Mouse (Mus musculus): ENCODE results near the gene Kcnk10. TPM values are rescaled to one million over a fixed set of nuclear protein-coding genes. Genes with fewer than 3 reads are reported as not detected.

Gene Kcnk10
- total and polyA plus RNA-seq, 3 experiments = 2.4 to 7.5 (median 3.8) TPM

GRCm38 (mm10) chr12:98458944-98459343, 119.2 kb downstream of the Kcnk10 start:
- peaks cover 3 to 7% of the 10 kb centered on the region in 2 experiments for H3K4me1 ChIP-seq (ENCODE audit: control insufficient read depth in 1 of 2, insufficient read depth in 2 of 2)
- in situ Hi-C loops (cut with MboI; ENCODE audit: low pct_ligation_motif_present, low pct_unique_long_range_greater_than_20kb, low sequenced_read_pairs) = loop anchor here (10.0 kb wide), 1 partner anchor 156 kb away; no protein-coding TSS in a partner anchor
- H3K36me3 ChIP-seq (replicated peaks in 1 of 2; ENCODE audit: control insufficient read depth in 1 of 2, insufficient read depth in 1 of 2, low read length in 1 of 2) = no peaks in the 10 kb centered on the region
- TF ChIP-seq EP300 (IDR thresholded peaks at IDR 0.05; ENCODE audit: low read length) (no peak), ZNF384 (IDR thresholded peaks at IDR 0.05; ENCODE audit: low read depth, low read length) (no peak), ZKSCAN1 (IDR thresholded peaks at IDR 0.05; ENCODE audit: borderline replicate concordance, low read depth, low read length) (no peak), JUND (conservative IDR thresholded peaks at IDR 0.05; ENCODE audit: low read depth, low read length) (no peak), BHLHE40 (IDR thresholded peaks at IDR 0.05; ENCODE audit: low read depth, low read length) (no peak), MAZ (IDR thresholded peaks at IDR 0.05; ENCODE audit: low read depth, low read length) (no peak), CTCF (conservative IDR thresholded peaks at IDR 0.05 in 1 of 2, IDR thresholded peaks at IDR 0.05 in 1 of 2; ENCODE audit: low read depth in 2 of 2, low read length in 2 of 2) (no peak), HCFC1 (IDR thresholded peaks at IDR 0.05; ENCODE audit: low read depth, low read length) (no peak), POLR2A (IDR thresholded peaks at IDR 0.05; ENCODE audit: low read depth, low read length) (no peak), MXI1 (IDR thresholded peaks at IDR 0.05; ENCODE audit: low read depth, low read length) (no peak), E2F4 (IDR thresholded peaks at IDR 0.05; ENCODE audit: insufficient replicate concordance, low read depth, low read length) (no peak), GABPA (IDR thresholded peaks at IDR 0.05; ENCODE audit: insufficient replicate concordance, low read depth, low read length) (no peak), JUN (IDR thresholded peaks at IDR 0.05; ENCODE audit: insufficient read depth, low read depth, low read length) (no peak), SMC3 (IDR thresholded peaks at IDR 0.05; ENCODE audit: low read depth, low read length) (no peak), CHD1 (IDR thresholded peaks at IDR 0.05; ENCODE audit: low read depth, low read length) (no peak), ZMIZ1 (IDR thresholded peaks at IDR 0.05; ENCODE audit: low read depth, low read length) (no peak), MAX (IDR thresholded peaks at IDR 0.05; ENCODE audit: low read length) (no peak), CHD2 (IDR thresholded peaks at IDR 0.05; ENCODE audit: low read length) (no peak), NRF1 (IDR thresholded peaks at IDR 0.05; ENCODE audit: low read depth, low read length) (no peak), TBP (conservative IDR thresholded peaks at IDR 0.05; ENCODE audit: low read depth, low read length) (no peak)
- no peak overlapping the region for H3K4me3 ChIP-seq (replicated peaks in 1 of 3; ENCODE audit: low read depth in 2 of 3, low read length in 2 of 3, poor library complexity in 1 of 3)
- H3K9me3 ChIP-seq (replicated peaks; ENCODE audit: low read length) = no peaks in the 10 kb centered on the region
- H3K79me2 ChIP-seq (replicated peaks; ENCODE audit: control insufficient read depth, extremely low read depth, insufficient read depth, poor library complexity, severe bottlenecking) = no peaks in the 10 kb centered on the region
- no peak for DNase-seq (ENCODE audit: extremely low read depth)
- dilution Hi-C loops (cut with MboI; ENCODE audit: extremely low pct_ligation_motif_present, extremely low pct_unique_long_range_greater_than_20kb, low sequenced_read_pairs) = no loop called here
- H3K9ac ChIP-seq (ENCODE audit: insufficient read depth, low read depth) = no peak overlapping the region
- no peak overlapping the region for H3K4me2 ChIP-seq (ENCODE audit: insufficient read depth, low read depth, poor library complexity, severe bottlenecking)
- no peak overlapping the region for H3K27ac ChIP-seq (ENCODE audit: insufficient read depth, low read depth)
- H3K27me3 ChIP-seq (replicated peaks) = no peaks in the 10 kb centered on the region

GRCm38 (mm10) chr12:98458516-98458915, 119.6 kb downstream of the Kcnk10 start:
- Histone ChIP-seq H3K27ac (ENCODE audit: insufficient read depth, low read depth) (no peak overlapping the region), H3K9ac (ENCODE audit: insufficient read depth, low read depth) (no peak overlapping the region), H3K27me3 (replicated peaks) (no peaks in the 10 kb centered on the region), H3K4me3 (replicated peaks in 1 of 3; ENCODE audit: low read depth in 2 of 3, low read length in 2 of 3, poor library complexity in 1 of 3) (no peak overlapping the region), H3K4me2 (ENCODE audit: insufficient read depth, low read depth, poor library complexity, severe bottlenecking) (no peak overlapping the region), H3K4me1 (ENCODE audit: control insufficient read depth in 1 of 2, insufficient read depth in 2 of 2) (peaks cover 3 to 7% of the 10 kb centered on the region in 2 experiments), H3K9me3 (replicated peaks; ENCODE audit: low read length) (no peaks in the 10 kb centered on the region), H3K36me3 (replicated peaks in 1 of 2; ENCODE audit: control insufficient read depth in 1 of 2, insufficient read depth in 1 of 2, low read length in 1 of 2) (no peaks in the 10 kb centered on the region), H3K79me2 (replicated peaks; ENCODE audit: control insufficient read depth, extremely low read depth, insufficient read depth, poor library complexity, severe bottlenecking) (no peaks in the 10 kb centered on the region)
- in situ Hi-C loops (cut with MboI; ENCODE audit: low pct_ligation_motif_present, low pct_unique_long_range_greater_than_20kb, low sequenced_read_pairs) = loop anchor here (10.0 kb wide), 1 partner anchor 156 kb away; no protein-coding TSS in a partner anchor
- dilution Hi-C loops (cut with MboI; ENCODE audit: extremely low pct_ligation_motif_present, extremely low pct_unique_long_range_greater_than_20kb, low sequenced_read_pairs) = no loop called here
- no peak for DNase-seq (ENCODE audit: extremely low read depth)
- TF ChIP-seq USF2 (conservative IDR thresholded peaks at IDR 0.05; ENCODE audit: low read depth, low read length) = no peak
- TF ChIP-seq POLR2AphosphoS2 (IDR thresholded peaks at IDR 0.05; ENCODE audit: low read depth, low read length) = no peak
- no peak for TF ChIP-seq RAD21 (IDR thresholded peaks at IDR 0.05; ENCODE audit: low read depth, low read length)
- no peak for TF ChIP-seq MAX (IDR thresholded peaks at IDR 0.05; ENCODE audit: low read length)
- TF ChIP-seq CHD1 (IDR thresholded peaks at IDR 0.05; ENCODE audit: low read depth, low read length) = no peak
- TF ChIP-seq BHLHE40 (IDR thresholded peaks at IDR 0.05; ENCODE audit: low read depth, low read length) = no peak
- TF ChIP-seq POLR2A (IDR thresholded peaks at IDR 0.05; ENCODE audit: low read depth, low read length) = no peak
- TF ChIP-seq E2F4 (IDR thresholded peaks at IDR 0.05; ENCODE audit: insufficient replicate concordance, low read depth, low read length) = no peak
- no peak for TF ChIP-seq ZKSCAN1 (IDR thresholded peaks at IDR 0.05; ENCODE audit: borderline replicate concordance, low read depth, low read length)
- TF ChIP-seq ELF1 (IDR thresholded peaks at IDR 0.05; ENCODE audit: low read depth, low read length) = no peak
- no peak for TF ChIP-seq GABPA (IDR thresholded peaks at IDR 0.05; ENCODE audit: insufficient replicate concordance, low read depth, low read length)
- no peak for TF ChIP-seq USF1 (IDR thresholded peaks at IDR 0.05; ENCODE audit: low read depth, low read length)
- no peak for TF ChIP-seq RCOR1 (conservative IDR thresholded peaks at IDR 0.05; ENCODE audit: low read depth, low read length)
- no peak for TF ChIP-seq MYC (IDR thresholded peaks at IDR 0.05; ENCODE audit: low read depth, low read length)
- TF ChIP-seq ZMIZ1 (IDR thresholded peaks at IDR 0.05; ENCODE audit: low read depth, low read length) = no peak
- no peak for TF ChIP-seq SMC3 (IDR thresholded peaks at IDR 0.05; ENCODE audit: low read depth, low read length)
- no peak for TF ChIP-seq ETS1 (conservative IDR thresholded peaks at IDR 0.05; ENCODE audit: low read depth, low read length)
- no peak for TF ChIP-seq MAZ (IDR thresholded peaks at IDR 0.05; ENCODE audit: low read depth, low read length)
- TF ChIP-seq SIN3A (IDR thresholded peaks at IDR 0.05; ENCODE audit: low read length) = no peak

Data from CH12.LX (cell line).